Mouse (Mus musculus): ENCODE results near the gene Retn. TPM values are rescaled to one million over a fixed set of nuclear protein-coding genes. Genes with fewer than 3 reads are reported as not detected.

Gene Retn
- polyA plus RNA-seq, 1 experiment: 16.9 TPM

- Histone ChIP-seq H3K27ac (ENCODE audit: control insufficient read depth, insufficient read depth, low read length) (no peak overlapping the region), H3K27me3 (ENCODE audit: control insufficient read depth, insufficient read depth, low read length) (no peaks in the 10 kb centered on the region), H3K36me3 (ENCODE audit: control insufficient read depth, insufficient read depth, low read length) (no peaks in the 10 kb centered on the region), H3K4me3 (ENCODE audit: control insufficient read depth, insufficient read depth, low read length) (no peak overlapping the region), H3K4me1 (replicated peaks; ENCODE audit: control insufficient read depth, insufficient read depth, low read length) (no peaks in the 10 kb centered on the region; the same call in 1 of the 2 replicates)
- no peak for DNase-seq
- 93% methylated on average over 11 of the region's 11 CpGs for WGBS
- TF ChIP-seq POLR2A (IDR thresholded peaks at IDR 0.05; ENCODE audit: control insufficient read depth, extremely low read depth, insufficient read depth, low read length, poor library complexity) (no peak), CTCF (IDR thresholded peaks at IDR 0.05; ENCODE audit: borderline replicate concordance, control insufficient read depth, extremely low read depth, insufficient read depth, low read length, poor library complexity) (no peak)
Measured at GRCm38 (mm10) chr8:3654726-3655508, 653 bp upstream of the Retn start.

- TF ChIP-seq POLR2A (IDR thresholded peaks at IDR 0.05; ENCODE audit: control insufficient read depth, extremely low read depth, insufficient read depth, low read length, poor library complexity) (no peak), CTCF (IDR thresholded peaks at IDR 0.05; ENCODE audit: borderline replicate concordance, control insufficient read depth, extremely low read depth, insufficient read depth, low read length, poor library complexity) (no peak)
- DNase-seq: no peak
- no peaks in the 10 kb centered on the region for H3K27me3 ChIP-seq (ENCODE audit: control insufficient read depth, insufficient read depth, low read length)
- no peaks in the 10 kb centered on the region for H3K36me3 ChIP-seq (ENCODE audit: control insufficient read depth, insufficient read depth, low read length)
- no peak overlapping the region for H3K27ac ChIP-seq (ENCODE audit: control insufficient read depth, insufficient read depth, low read length)
- 31% methylated on average over 7 of the region's 7 CpGs for WGBS
- peaks cover 3% of the 10 kb centered on the region for H3K4me1 ChIP-seq (replicated peaks; ENCODE audit: control insufficient read depth, insufficient read depth, low read length)
- H3K4me3 ChIP-seq (ENCODE audit: control insufficient read depth, insufficient read depth, low read length): no peak overlapping the region
Measured at GRCm38 (mm10) chr8:3656725-3657381, 1.3 kb downstream of the Retn start.

GRCm38 (mm10) chr8:3660889-3661288 lies 5.3 kb downstream of the Retn start:
- no peak overlapping the region for H3K4me3 ChIP-seq (ENCODE audit: control insufficient read depth, insufficient read depth, low read length)

GRCm38 (mm10) chr8:3664405-3664804 lies 8.8 kb downstream of the Retn start:
- H3K36me3 ChIP-seq (ENCODE audit: control insufficient read depth, insufficient read depth, low read length): no peaks in the 10 kb centered on the region
- H3K27me3 ChIP-seq (ENCODE audit: control insufficient read depth, insufficient read depth, low read length): no peaks in the 10 kb centered on the region
- H3K4me3 ChIP-seq (ENCODE audit: control insufficient read depth, insufficient read depth, low read length): no peak overlapping the region
- no peak overlapping the region for H3K27ac ChIP-seq (ENCODE audit: control insufficient read depth, insufficient read depth, low read length)
- peaks cover 3% of the 10 kb centered on the region for H3K4me1 ChIP-seq (replicated peaks; ENCODE audit: control insufficient read depth, insufficient read depth, low read length)
- TF ChIP-seq CTCF (IDR thresholded peaks at IDR 0.05; ENCODE audit: borderline replicate concordance, control insufficient read depth, extremely low read depth, insufficient read depth, low read length, poor library complexity) (no peak), POLR2A (IDR thresholded peaks at IDR 0.05; ENCODE audit: control insufficient read depth, extremely low read depth, insufficient read depth, low read length, poor library complexity) (no peak)
- no peak for DNase-seq
- WGBS: 46% methylated on average over 5 of the region's 5 CpGs

More at GRCm38 (mm10) chr8:3660889-3661288, 5.3 kb downstream of the Retn start:
- no peak for DNase-seq
- peaks cover 3% of the 10 kb centered on the region for H3K4me1 ChIP-seq (replicated peaks; ENCODE audit: control insufficient read depth, insufficient read depth, low read length)
- TF ChIP-seq POLR2A (IDR thresholded peaks at IDR 0.05; ENCODE audit: control insufficient read depth, extremely low read depth, insufficient read depth, low read length, poor library complexity): no peak
- TF ChIP-seq CTCF (IDR thresholded peaks at IDR 0.05; ENCODE audit: borderline replicate concordance, control insufficient read depth, extremely low read depth, insufficient read depth, low read length, poor library complexity): no peak
- no peak overlapping the region for H3K27ac ChIP-seq (ENCODE audit: control insufficient read depth, insufficient read depth, low read length)
- H3K27me3 ChIP-seq (ENCODE audit: control insufficient read depth, insufficient read depth, low read length): no peaks in the 10 kb centered on the region
- WGBS: 41% methylated on average over 8 of the region's 8 CpGs
- no peaks in the 10 kb centered on the region for H3K36me3 ChIP-seq (ENCODE audit: control insufficient read depth, insufficient read depth, low read length)

- no peaks in the 10 kb centered on the region for H3K27me3 ChIP-seq (ENCODE audit: control insufficient read depth, insufficient read depth, low read length)
- DNase-seq: no peak
- 91% methylated on average over 6 of the region's 6 CpGs for WGBS
- H3K27ac ChIP-seq (ENCODE audit: control insufficient read depth, insufficient read depth, low read length): no peak within 1 kb of the TSS
- no peaks in the 10 kb centered on the region for H3K36me3 ChIP-seq (ENCODE audit: control insufficient read depth, insufficient read depth, low read length)
- H3K4me1 ChIP-seq (replicated peaks; ENCODE audit: control insufficient read depth, insufficient read depth, low read length): peaks cover 3% of the 10 kb centered on the region
- H3K4me3 ChIP-seq (ENCODE audit: control insufficient read depth, insufficient read depth, low read length): no peak within 1 kb of the TSS
- TF ChIP-seq POLR2A (IDR thresholded peaks at IDR 0.05; ENCODE audit: control insufficient read depth, extremely low read depth, insufficient read depth, low read length, poor library complexity) (no peak), CTCF (IDR thresholded peaks at IDR 0.05; ENCODE audit: borderline replicate concordance, control insufficient read depth, extremely low read depth, insufficient read depth, low read length, poor library complexity) (no peak)
Measured at GRCm38 (mm10) chr8:3665507-3665906, 9.9 kb downstream of the Retn start, which contains the start of gene Mcemp1. TSS of gene Mcemp1 (plus strand) at chr8:3665754.

GRCm38 (mm10) chr8:3670388-3670787 lies 14.8 kb downstream of the Retn start:
- Histone ChIP-seq H3K4me3 (ENCODE audit: control insufficient read depth, insufficient read depth, low read length) (no peak overlapping the region), H3K27ac (ENCODE audit: control insufficient read depth, insufficient read depth, low read length) (no peak overlapping the region), H3K4me1 (replicated peaks; ENCODE audit: control insufficient read depth, insufficient read depth, low read length) (peaks cover 5% of the 10 kb centered on the region; the same call in 1 of the 2 replicates), H3K27me3 (ENCODE audit: control insufficient read depth, insufficient read depth, low read length) (no peaks in the 10 kb centered on the region), H3K36me3 (ENCODE audit: control insufficient read depth, insufficient read depth, low read length) (no peaks in the 10 kb centered on the region)
- DNase-seq: no peak
- 38% methylated on average over 2 of the region's 2 CpGs for WGBS
- no peak for TF ChIP-seq POLR2A (IDR thresholded peaks at IDR 0.05; ENCODE audit: control insufficient read depth, extremely low read depth, insufficient read depth, low read length, poor library complexity)
